Mouse (Mus musculus): ENCODE results near the gene Rnf17.

The Rnf17 gene

GRCm38 (mm10) chr14:56402311-56403071, at the start of gene Rnf17:
Gene Rnf17 (plus strand): TSS chr14:56402581.
- no peak for DNase-seq (ENCODE audit: low spot score)

- DNase-seq (ENCODE audit: low spot score) = no peak
Measured at GRCm38 (mm10) chr14:56354803-56355202, 47.6 kb upstream of the Rnf17 start.

- no peak for DNase-seq (ENCODE audit: low spot score)
Measured at GRCm38 (mm10) chr14:56355396-56355795, 47.0 kb upstream of the Rnf17 start.

- DNase-seq (ENCODE audit: low spot score) = no peak
Measured at GRCm38 (mm10) chr14:56356196-56356595, 46.2 kb upstream of the Rnf17 start.

- no peak for DNase-seq (ENCODE audit: low spot score)
Measured at GRCm38 (mm10) chr14:56358422-56358821, 44.0 kb upstream of the Rnf17 start.

GRCm38 (mm10) chr14:56359131-56359530, 43.2 kb upstream of the Rnf17 start:
- DNase-seq (ENCODE audit: low spot score) = no peak

- DNase-seq (ENCODE audit: low spot score) = no peak
Measured at GRCm38 (mm10) chr14:56364711-56365237, 37.6 kb upstream of the Rnf17 start, which contains the start of gene Atp12a. Gene Atp12a (plus strand): TSS chr14:56365068.

- no peak for DNase-seq (ENCODE audit: low spot score)
Measured at GRCm38 (mm10) chr14:56365292-56365691, 37.1 kb upstream of the Rnf17 start.

GRCm38 (mm10) chr14:56366712-56367111, 35.7 kb upstream of the Rnf17 start:
- DNase-seq (ENCODE audit: low spot score) = no peak

GRCm38 (mm10) chr14:56368834-56369233, 33.5 kb upstream of the Rnf17 start:
- no peak for DNase-seq (ENCODE audit: low spot score)

- DNase-seq (ENCODE audit: low spot score) = peak; percentile 68
Measured at GRCm38 (mm10) chr14:56375731-56376130, 26.6 kb upstream of the Rnf17 start.

- DNase-seq (ENCODE audit: low spot score) = no peak
Measured at GRCm38 (mm10) chr14:56377745-56378144, 24.6 kb upstream of the Rnf17 start.

GRCm38 (mm10) chr14:56379336-56379735, 23.0 kb upstream of the Rnf17 start:
- DNase-seq (ENCODE audit: low spot score) = no peak

- no peak for DNase-seq (ENCODE audit: low spot score)
Measured at GRCm38 (mm10) chr14:56382366-56382765, 20.0 kb upstream of the Rnf17 start.

GRCm38 (mm10) chr14:56390247-56390646, 12.1 kb upstream of the Rnf17 start:
- no peak for DNase-seq (ENCODE audit: low spot score)

- no peak for DNase-seq (ENCODE audit: low spot score)
Measured at GRCm38 (mm10) chr14:56393704-56394312, 8.6 kb upstream of the Rnf17 start.

GRCm38 (mm10) chr14:56398001-56398400, 4.4 kb upstream of the Rnf17 start:
- no peak for DNase-seq (ENCODE audit: low spot score)

GRCm38 (mm10) chr14:56403072-56403375, 643 bp downstream of the Rnf17 start:
- no peak for DNase-seq (ENCODE audit: low spot score)

GRCm38 (mm10) chr14:56462090-56462489, 59.7 kb downstream of the Rnf17 start:
- no peak for DNase-seq (ENCODE audit: low spot score)

- no peak for DNase-seq (ENCODE audit: low spot score)
Measured at GRCm38 (mm10) chr14:56462729-56463128, 60.3 kb downstream of the Rnf17 start.

GRCm38 (mm10) chr14:56468145-56468544, 65.8 kb downstream of the Rnf17 start:
- no peak for DNase-seq (ENCODE audit: low spot score)

- DNase-seq (ENCODE audit: low spot score) = no peak
Measured at GRCm38 (mm10) chr14:56489806-56490205, 87.4 kb downstream of the Rnf17 start.

GRCm38 (mm10) chr14:56502407-56502806, 100.0 kb downstream of the Rnf17 start:
- DNase-seq (ENCODE audit: low spot score) = no peak

- DNase-seq (ENCODE audit: low spot score) = no peak
Measured at GRCm38 (mm10) chr14:56506743-56507142, 104.4 kb downstream of the Rnf17 start.
